Mouse (Mus musculus) brain, embryonic 14.5 days (tissue): ENCODE data around the gene Kcnh2.

Experiments
- CTCF ChIP-seq: fragments of 200-500 bp; IDR thresholded peaks from 2 replicates; pipeline ENCODE4 v1.5.1; 2012; ENCODE audit warnings: inconsistent platforms, mild to moderate bottlenecking, moderate library complexity, borderline replicate concordance; ENCODE audit not compliant: insufficient read depth, insufficient read length; ENCODE audit errors: extremely low read depth
- POLR2A ChIP-seq: fragments of 200-500 bp; IDR thresholded peaks from 2 replicates; pipeline ENCODE4 v1.6.1; 2012; ENCODE audit warnings: mild to moderate bottlenecking, inconsistent platforms, borderline replicate concordance; ENCODE audit not compliant: poor library complexity, insufficient read depth, insufficient read length, severe bottlenecking; ENCODE audit errors: extremely low read depth

- TF ChIP-seq CTCF (0 out of 2 replicates have a peak, but pooled peaks have one; percentile 14), POLR2A (no peak)
These were observed 14.0 kb downstream of the Kcnh2 start for GRCm38 (mm10) chr5:24337366-24337765.
